Mouse (Mus musculus) kidney, adult 2 months (tissue): Measurements from ENCODE around the gene Mknk1.

Experiments
- CTCF ChIP-seq: fragments of 200-500 bp; conservative IDR thresholded peaks from 2 replicates; pipeline ENCODE4 v1.5.1; 2011; ENCODE audit warnings: low read depth, mild to moderate bottlenecking, control low read depth, low read length, moderate library complexity, mixed read lengths; ENCODE audit not compliant: insufficient read depth, insufficient read length
- POLR2A ChIP-seq: fragments of 200-500 bp; IDR thresholded peaks from one replicate; pipeline ENCODE4 v1.6.1; 2011; ENCODE audit warnings: low read depth, low read length, control low read depth

GRCm38 (mm10) chr4:115828572-115828902 is 10.5 kb upstream of the Mknk1 start:
- TF ChIP-seq CTCF (no peak), POLR2A (no peak)
